Mouse (Mus musculus) intestine, postnatal 0 days (tissue): ENCODE measurements around the gene Cdrt4. TPM values are rescaled to one million over a fixed set of nuclear protein-coding genes. Genes with fewer than 3 reads are reported as not detected.
A peak's percentile ranks its signal among the peaks of the same experiment; 100 is the strongest.

Source experiments
- ATAC-seq: fragments of 200-750 bp; cut with Nextera tagmentation; 2 replicates; pipeline ENCODE4 v1.8.0; 2017; ENCODE audit warnings: mild to moderate bottlenecking, moderate TSS enrichment, moderate library complexity
- H3K27ac ChIP-seq: fragments of 300-500 bp; sonication (generic); 2 replicates; pipeline ENCODE4 v1.5.1; 2014; ENCODE audit warnings: mild to moderate bottlenecking, low read depth, low read length, moderate library complexity
- H3K27me3 ChIP-seq: fragments of 300-500 bp; sonication (generic); replicated peaks from 2 replicates; pipeline ENCODE4 v1.6.1; 2014; ENCODE audit warnings: low read length, mixed read lengths; ENCODE audit not compliant: control insufficient read depth, insufficient read depth
- H3K36me3 ChIP-seq: fragments of 300-500 bp; sonication (generic); 2 replicates; pipeline ENCODE4 v1.6.1; 2014; ENCODE audit warnings: mild to moderate bottlenecking, moderate library complexity; ENCODE audit not compliant: control insufficient read depth, insufficient read depth
- H3K4me1 ChIP-seq: fragments of 300-500 bp; sonication (generic); replicated peaks from 2 replicates; pipeline ENCODE4 v1.6.1; 2014; ENCODE audit warnings: antibody characterized with exemption, low read length, mixed read lengths; ENCODE audit not compliant: control insufficient read depth, insufficient read depth
- H3K4me2 ChIP-seq: fragments of 300-500 bp; sonication (generic); replicated peaks from 2 replicates; pipeline ENCODE4 v1.6.1; 2014; ENCODE audit warnings: low read depth, mild to moderate bottlenecking, moderate library complexity
- H3K4me3 ChIP-seq: fragments of 300-500 bp; sonication (generic); 2 replicates; pipeline ENCODE4 v1.5.1; 2014; ENCODE audit warnings: low read depth, low read length
- H3K9ac ChIP-seq: fragments of 300-500 bp; sonication (generic); 2 replicates; pipeline ENCODE4 v1.6.1; 2014; ENCODE audit warnings: mild to moderate bottlenecking, low read depth, low read length
- H3K9me3 ChIP-seq: fragments of 300-500 bp; sonication (generic); 2 replicates; pipeline ENCODE4 v1.6.1; 2016; ENCODE audit warnings: mixed run types; ENCODE audit not compliant: control insufficient read depth
- CTCF ChIP-seq: sonication (generic); IDR thresholded peaks from 2 replicates; pipeline ENCODE4 v1.5.1; 2016; ENCODE audit warnings: low read depth, mild to moderate bottlenecking, control low read depth, antibody characterized with exemption, moderate library complexity
- WGBS: fragments of 180-500 bp; shearing (Covaris S2); extraction: QIAGEN DNeasy Blood & Tissue Kit; methylation state at CpG from one replicate; pipeline ENCODE4 v1.1.7; 2014; 5-methylcytosine and 5-hydroxymethylcytosine counted together
- polyA plus RNA-seq: library from polyadenylated mRNA; unstranded; fragments of >200 nt; fragmentation: Nextera tagmentation; extraction: Ambion mirVana; gene quantifications from 2 replicates; pipeline ENCODE4 v1.2.1, GENCODE M21; 2015

Gene Cdrt4
- polyA plus RNA-seq, 1 experiment from 2014 or later: not detected

- H3K4me1 ChIP-seq: no peaks in the 10 kb centered on the region
- no peak overlapping the region for H3K9ac ChIP-seq
- peak; percentile 72 for TF ChIP-seq CTCF
- H3K27me3 ChIP-seq: no peaks in the 10 kb centered on the region
- ATAC-seq: no peak
- H3K36me3 ChIP-seq: no peaks in the 10 kb centered on the region
- H3K4me3 ChIP-seq: no peak overlapping the region
- no peak overlapping the region for H3K27ac ChIP-seq
- 61% methylated on average over 6 of the region's 6 CpGs for WGBS
- no peak overlapping the region for H3K4me2 ChIP-seq
- H3K9me3 ChIP-seq: no peaks in the 10 kb centered on the region
Observed at GRCm38 (mm10) chr11:62914532-62914931, 36.5 kb upstream of the Cdrt4 start.

- H3K36me3 ChIP-seq: no peaks in the 10 kb centered on the region
- no peak overlapping the region for H3K4me2 ChIP-seq
- H3K4me1 ChIP-seq: no peaks in the 10 kb centered on the region
- no peaks in the 10 kb centered on the region for H3K27me3 ChIP-seq
- no peak overlapping the region for H3K9ac ChIP-seq
- H3K27ac ChIP-seq: no peak overlapping the region
- WGBS: 34% methylated on average over 2 of the region's 2 CpGs
- H3K4me3 ChIP-seq: no peak overlapping the region
- no peaks in the 10 kb centered on the region for H3K9me3 ChIP-seq
- no peak for TF ChIP-seq CTCF
- ATAC-seq: no peak
Observed at GRCm38 (mm10) chr11:62915486-62915885, 35.5 kb upstream of the Cdrt4 start.

- 13% methylated on average over 2 of the region's 2 CpGs for WGBS
- no peak for ATAC-seq
- H3K9ac ChIP-seq: no peak overlapping the region
- no peaks in the 10 kb centered on the region for H3K27me3 ChIP-seq
- H3K36me3 ChIP-seq: no peaks in the 10 kb centered on the region
- H3K4me2 ChIP-seq: no peak overlapping the region
- H3K4me1 ChIP-seq: no peaks in the 10 kb centered on the region
- no peak overlapping the region for H3K4me3 ChIP-seq
- TF ChIP-seq CTCF: no peak
- H3K27ac ChIP-seq: no peak overlapping the region
- H3K9me3 ChIP-seq: no peaks in the 10 kb centered on the region
Observed at GRCm38 (mm10) chr11:62916765-62917164, 34.2 kb upstream of the Cdrt4 start.

- H3K9ac ChIP-seq: no peak overlapping the region
- H3K4me1 ChIP-seq: no peaks in the 10 kb centered on the region
- TF ChIP-seq CTCF: no peak
- no peak overlapping the region for H3K27ac ChIP-seq
- H3K4me3 ChIP-seq: no peak overlapping the region
- ATAC-seq: no peak
- H3K27me3 ChIP-seq: no peaks in the 10 kb centered on the region
- no peak overlapping the region for H3K4me2 ChIP-seq
- 70% methylated on average over 6 of the region's 6 CpGs for WGBS
- no peaks in the 10 kb centered on the region for H3K36me3 ChIP-seq
- H3K9me3 ChIP-seq: no peaks in the 10 kb centered on the region
Observed at GRCm38 (mm10) chr11:62919946-62920742, 30.8 kb upstream of the Cdrt4 start.

GRCm38 (mm10) chr11:62920743-62921050 lies 30.3 kb upstream of the Cdrt4 start:
- 24% methylated on average over 6 of the region's 6 CpGs for whole genome bisulfite sequencing
- Histone ChIP-seq H3K27ac (no peak overlapping the region), H3K36me3 (no peaks in the 10 kb centered on the region), H3K27me3 (no peaks in the 10 kb centered on the region), H3K4me2 (peak overlapping the region; percentile 21; the same call in 1 of the 2 replicates), H3K9me3 (no peaks in the 10 kb centered on the region), H3K9ac (no peak overlapping the region), H3K4me1 (no peaks in the 10 kb centered on the region), H3K4me3 (0 out of 2 replicates have a peak overlapping the region, but pooled peaks have one; percentile 7)
- no peak for TF ChIP-seq CTCF
- ATAC-seq: 0 out of 2 replicates have a peak, but pooled peaks have one; percentile 15

GRCm38 (mm10) chr11:62921052-62921977 lies 29.7 kb upstream of the Cdrt4 start:
- Histone ChIP-seq H3K9ac (no peak overlapping the region), H3K4me2 (peak overlapping the region; percentile 48), H3K27me3 (no peaks in the 10 kb centered on the region), H3K4me3 (0 out of 2 replicates have a peak overlapping the region, but pooled peaks have one; percentile 9), H3K27ac (peak overlapping the region; percentile 71), H3K9me3 (no peaks in the 10 kb centered on the region), H3K4me1 (no peaks in the 10 kb centered on the region), H3K36me3 (no peaks in the 10 kb centered on the region)
- WGBS: 31% methylated on average over 25 of the region's 25 CpGs
- peak; percentile 98 for TF ChIP-seq CTCF
- peak; percentile 51 for ATAC-seq
